Mouse (Mus musculus) liver, embryonic 14.5 days (tissue): ENCODE data around the gene Ears2. TPM values are rescaled to one million over a fixed set of nuclear protein-coding genes. Genes with fewer than 3 reads are reported as not detected.
A peak's percentile ranks its signal among the peaks of the same experiment; 100 is the strongest.

Experiments
- ATAC-seq: fragments of 200-750 bp; cut with Nextera tagmentation; 2 replicates; pipeline ENCODE4 v1.8.0; 2017; ENCODE audit warnings: moderate number of reproducible peaks, mild to moderate bottlenecking, moderate library complexity; ENCODE audit not compliant: insufficient read depth
- DNase-seq, 3 experiments: peaks; one replicate each; pipeline ENCODE4 v3.0.0-alpha.2; 2012 to 2013; ENCODE audit warnings: low read depth in 3 of 3, low spot score in 3 of 3
- H3K27ac ChIP-seq: fragments of 300-500 bp; sonication (generic); 2 replicates; pipeline ENCODE4 v1.5.1; 2014; ENCODE audit warnings: moderate library complexity, mild to moderate bottlenecking, control low read depth, inconsistent platforms
- H3K27me3 ChIP-seq: fragments of 300-500 bp; sonication (generic); 2 replicates; pipeline ENCODE4 v1.6.1; 2014; ENCODE audit warnings: mild to moderate bottlenecking, low read length, moderate library complexity; ENCODE audit not compliant: control insufficient read depth, insufficient read depth
- H3K36me3 ChIP-seq: fragments of 300-500 bp; sonication (generic); replicated peaks from 2 replicates; pipeline ENCODE4 v1.6.1; 2014; ENCODE audit warnings: low read depth; ENCODE audit not compliant: control insufficient read depth, insufficient read depth
- H3K4me1 ChIP-seq, 2 experiments: fragments of 200-500 bp in 1 of 2; fragments of 300-500 bp in 1 of 2; sonication (generic) in 1 of 2; replicated peaks; 2 replicates each; pipeline ENCODE4 v1.6.1; 2012 to 2014; ENCODE audit warnings: antibody characterized with exemption in 1 of 2, inconsistent platforms in 1 of 2, low read length in 1 of 2; ENCODE audit not compliant: control insufficient read depth in 2 of 2, insufficient read depth in 2 of 2
- H3K4me2 ChIP-seq: fragments of 300-500 bp; sonication (generic); 2 replicates; pipeline ENCODE4 v1.6.1; 2014; ENCODE audit warnings: low read depth, mild to moderate bottlenecking, control low read depth, moderate library complexity
- H3K4me3 ChIP-seq, 2 experiments: fragments of 200-500 bp in 1 of 2; fragments of 300-500 bp in 1 of 2; sonication (generic) in 1 of 2; 2 replicates each; pipeline ENCODE4 v1.5.1; 2012 to 2014; ENCODE audit warnings: low read depth in 2 of 2, low read length in 2 of 2, mild to moderate bottlenecking in 2 of 2, control low read depth in 1 of 2, inconsistent platforms in 1 of 2, moderate library complexity in 1 of 2; ENCODE audit not compliant: insufficient read depth in 1 of 2
- H3K9ac ChIP-seq: fragments of 300-500 bp; sonication (generic); replicated peaks from 2 replicates; pipeline ENCODE4 v1.6.1; 2014; ENCODE audit warnings: mild to moderate bottlenecking, control low read depth, moderate library complexity
- H3K9me3 ChIP-seq: fragments of 300-500 bp; sonication (generic); 2 replicates; pipeline ENCODE4 v1.6.1; 2016; ENCODE audit warnings: low read length, mixed read lengths; ENCODE audit not compliant: control insufficient read depth
- CTCF ChIP-seq: IDR thresholded peaks from 2 replicates; pipeline ENCODE4 v1.5.1; 2016; ENCODE audit warnings: antibody characterized with exemption, low read depth, control low read depth
- EP300 ChIP-seq: IDR thresholded peaks from 2 replicates; pipeline ENCODE4 v1.6.1; 2016; ENCODE audit warnings: antibody characterized with exemption, low read depth
- WGBS: fragments of 180-500 bp; shearing (Covaris S2); extraction: QIAGEN DNeasy Blood & Tissue Kit; methylation state at CpG from one replicate; pipeline ENCODE4 v1.1.7; 2014; ENCODE audit not compliant: insufficient replicate concordance; 5-methylcytosine and 5-hydroxymethylcytosine counted together
- polyA plus RNA-seq, 2 experiments: library from polyadenylated mRNA; depleted of rRNA in 1 of 2; stranded (reverse) in 1 of 2; unstranded in 1 of 2; fragments of >200 nt; fragmentation: Nextera tagmentation in 1 of 2; extraction: Ambion mirVana in 1 of 2; gene quantifications; 2 replicates each; pipeline versions ENCODE4 v1.2.1 to v1.2.3; 2012 to 2014

Ears2 gene
- polyA plus RNA-seq, 2 experiments = 3.7 to 6.9 TPM

DNA sequence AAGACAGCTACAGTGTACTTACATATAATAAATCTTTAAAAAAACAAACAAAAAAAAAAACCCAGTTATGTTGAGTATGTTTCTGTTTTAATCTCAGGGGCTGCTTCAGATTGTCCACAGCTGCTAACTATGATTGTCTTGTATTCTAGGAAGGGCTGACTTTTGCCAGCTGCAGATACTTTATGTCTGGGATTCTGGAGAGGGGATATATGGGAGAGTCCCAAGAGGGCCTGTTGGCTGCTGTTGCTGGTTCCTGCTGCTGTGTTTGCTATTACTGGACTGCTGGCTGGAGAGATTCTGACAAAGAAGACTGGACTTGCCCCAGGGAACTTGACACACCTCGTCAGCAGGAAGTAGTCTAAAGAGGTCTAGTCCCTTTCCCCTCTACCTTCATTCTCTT is 16.2 kb downstream of the Ears2 start:
- DNase-seq (no peak), ATAC-seq (no peak)
- Histone ChIP-seq H3K36me3 (peaks cover 2% of the 10 kb centered on the region), H3K9me3 (no peaks in the 10 kb centered on the region), H3K27me3 (no peaks in the 10 kb centered on the region), H3K9ac (no peak overlapping the region), H3K4me2 (no peak overlapping the region), H3K4me3 (no peak overlapping the region), H3K27ac (no peak overlapping the region), H3K4me1 (peaks cover 2 to 17% of the 10 kb centered on the region in 2 experiments; a peak in 3 of 4 replicates)
- TF ChIP-seq EP300 = no peak
- no peak for TF ChIP-seq CTCF
- WGBS = 50% methylated on average over 1 of the region's 1 CpGs

DNA sequence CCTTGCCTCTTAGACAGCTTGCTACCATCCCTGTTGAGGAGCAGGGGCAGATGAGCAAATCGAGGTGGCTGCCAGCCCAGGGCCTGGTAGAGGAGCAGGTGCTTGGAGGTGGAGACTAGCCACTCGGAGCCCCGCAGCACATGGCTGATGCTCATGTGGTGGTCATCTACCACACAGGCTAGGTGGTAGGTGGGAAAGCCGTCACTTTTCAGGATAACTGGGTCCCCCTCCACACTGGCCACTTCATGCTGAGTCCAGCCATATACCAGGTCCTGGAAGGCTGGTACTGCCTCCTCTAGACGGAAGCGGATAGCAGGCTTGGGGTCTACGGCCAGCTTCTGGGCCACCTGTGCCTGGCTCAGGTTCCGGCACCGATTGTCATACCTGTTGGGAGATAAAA is 18.9 kb downstream of the Ears2 start:
- Histone ChIP-seq H3K27me3 (no peaks in the 10 kb centered on the region), H3K27ac (no peak overlapping the region), H3K4me2 (no peak overlapping the region), H3K9me3 (no peaks in the 10 kb centered on the region), H3K4me1 (peaks cover 2 to 21% of the 10 kb centered on the region in 2 experiments; a peak in 3 of 4 replicates), H3K4me3 (no peak overlapping the region), H3K36me3 (peaks cover under 1% of the 10 kb centered on the region; the same call in 1 of the 2 replicates), H3K9ac (no peak overlapping the region)
- TF ChIP-seq EP300 (no peak), CTCF (no peak)
- 80% methylated on average over 9 of the region's 9 CpGs for WGBS
- no peak for ATAC-seq
- no peak for DNase-seq

DNA sequence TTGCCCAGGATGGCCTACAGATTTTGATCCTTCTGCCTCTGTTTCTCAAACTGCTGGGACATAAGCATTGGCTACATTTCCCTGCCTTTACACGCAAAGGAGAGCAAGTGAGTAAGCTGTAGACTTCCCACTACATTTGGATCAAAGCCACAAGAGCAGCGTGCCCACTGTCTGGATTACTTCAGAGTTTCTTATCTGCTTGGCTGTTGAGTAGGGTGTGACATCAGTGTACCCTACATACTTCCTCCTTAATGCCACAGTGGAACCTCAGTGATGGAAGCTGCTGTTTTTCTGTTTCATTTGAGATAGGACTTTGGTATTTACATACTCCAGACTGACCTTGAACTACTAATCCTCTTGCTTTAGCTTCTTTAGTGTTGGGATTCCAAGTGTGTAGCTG is 20.2 kb downstream of the Ears2 start:
- H3K9me3 ChIP-seq = no peaks in the 10 kb centered on the region
- ATAC-seq = peak; percentile 56
- no peak overlapping the region for H3K27ac ChIP-seq
- no peaks in the 10 kb centered on the region for H3K27me3 ChIP-seq
- no peak overlapping the region for H3K4me3 ChIP-seq
- H3K4me1 ChIP-seq = peaks cover 2 to 21% of the 10 kb centered on the region in 2 experiments; a peak in 3 of 4 replicates
- TF ChIP-seq CTCF = no peak
- no peak for TF ChIP-seq EP300
- no peak overlapping the region for H3K9ac ChIP-seq
- no peak for DNase-seq
- no peaks in the 10 kb centered on the region for H3K36me3 ChIP-seq
- H3K4me2 ChIP-seq = no peak overlapping the region
- 17% methylated on average over 2 of the region's 2 CpGs for WGBS

DNA sequence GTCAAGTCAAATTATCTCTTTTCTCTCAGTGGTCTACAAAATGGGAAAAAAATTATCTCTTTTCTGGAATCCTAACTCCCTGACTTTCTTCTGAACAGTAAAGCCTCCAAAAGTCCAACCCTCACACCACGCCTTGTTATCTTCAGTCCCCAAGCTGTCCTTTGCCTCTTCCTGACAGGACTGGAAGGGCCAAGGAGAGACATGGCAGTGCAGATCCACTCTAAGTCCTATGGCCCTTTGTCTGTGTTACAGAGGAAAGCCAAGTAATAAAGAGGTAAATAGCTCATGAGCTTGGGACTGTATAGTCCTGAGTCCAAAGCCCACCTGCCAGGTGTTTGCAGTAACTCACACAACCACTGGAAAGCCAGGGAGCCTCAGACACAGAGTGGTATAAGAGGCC is 21.4 kb downstream of the Ears2 start:
- H3K36me3 ChIP-seq = no peaks in the 10 kb centered on the region
- H3K4me2 ChIP-seq = no peak overlapping the region
- peak; percentile 29; the same call in 1 of the 2 replicates for ATAC-seq
- no peak overlapping the region for H3K9ac ChIP-seq
- TF ChIP-seq CTCF = no peak
- H3K27me3 ChIP-seq = no peaks in the 10 kb centered on the region
- H3K4me3 ChIP-seq = no peak overlapping the region
- WGBS = 14% methylated on average over 1 of the region's 1 CpGs
- H3K4me1 ChIP-seq = peaks cover 2 to 21% of the 10 kb centered on the region in 2 experiments; a peak in 3 of 4 replicates
- no peak for DNase-seq
- H3K27ac ChIP-seq = no peak overlapping the region
- H3K9me3 ChIP-seq = no peaks in the 10 kb centered on the region

DNA sequence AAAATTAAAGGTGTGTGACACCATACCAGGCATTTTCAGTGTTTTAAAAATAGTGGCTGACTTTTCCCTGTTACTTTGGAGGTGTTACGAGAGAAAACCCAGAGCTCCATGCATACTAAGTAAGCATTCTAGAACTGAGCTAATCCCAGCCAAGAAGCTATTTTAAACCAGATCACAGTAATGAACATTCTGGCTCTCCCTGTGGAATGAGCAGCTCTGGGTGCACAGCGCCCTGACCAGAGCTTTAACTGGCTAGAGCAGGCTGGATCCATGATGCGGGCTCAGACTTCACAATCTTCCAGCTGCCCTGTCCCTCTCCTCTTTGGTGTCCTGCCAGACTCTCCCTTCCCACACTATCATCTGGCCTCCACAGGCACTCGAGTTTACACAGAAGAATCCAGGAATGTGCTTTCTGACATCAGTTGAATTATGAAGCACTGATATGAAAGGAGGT is 21.9 kb downstream of the Ears2 start:
- Histone ChIP-seq H3K27me3 (no peaks in the 10 kb centered on the region), H3K4me3 (no peak overlapping the region), H3K36me3 (no peaks in the 10 kb centered on the region), H3K27ac (no peak overlapping the region), H3K9me3 (no peaks in the 10 kb centered on the region), H3K4me2 (no peak overlapping the region), H3K4me1 (peaks cover 2 to 21% of the 10 kb centered on the region in 2 experiments; a peak in 3 of 4 replicates), H3K9ac (no peak overlapping the region)
- ATAC-seq (no peak), DNase-seq (no peak)
- WGBS = 60% methylated on average over 4 of the region's 4 CpGs
- TF ChIP-seq EP300 (no peak), CTCF (no peak)
